Mouse (Mus musculus) left cerebral cortex, postnatal 36 days (tissue): ENCODE measurements around the gene Ppm1h. TPM values are rescaled to one million over a fixed set of nuclear protein-coding genes. Genes with fewer than 3 reads are reported as not detected.
A peak's percentile ranks its signal among the peaks of the same experiment; 100 is the strongest.

ENCODE experiments used
- DNase-seq, 2 experiments: peaks; one replicate each; pipeline ENCODE4 v3.0.0; 2021 to 2022; ENCODE audit warnings: low spot score in 2 of 2, mixed read lengths in 1 of 2
- intact Hi-C: fragments of 180-260 bp; cut with DNase I; formaldehyde crosslinking; loops from one replicate; pipeline ENCODE4 v1.15.1; 2025
- total RNA-seq, 2 experiments: library from RNA; stranded (reverse); gene quantifications; 2 replicates each; pipeline ENCODE4 v1.2.3; 2021

Gene Ppm1h
- total RNA-seq, 2 experiments from 2014 or later, result 95.4 to 106 TPM

DNA sequence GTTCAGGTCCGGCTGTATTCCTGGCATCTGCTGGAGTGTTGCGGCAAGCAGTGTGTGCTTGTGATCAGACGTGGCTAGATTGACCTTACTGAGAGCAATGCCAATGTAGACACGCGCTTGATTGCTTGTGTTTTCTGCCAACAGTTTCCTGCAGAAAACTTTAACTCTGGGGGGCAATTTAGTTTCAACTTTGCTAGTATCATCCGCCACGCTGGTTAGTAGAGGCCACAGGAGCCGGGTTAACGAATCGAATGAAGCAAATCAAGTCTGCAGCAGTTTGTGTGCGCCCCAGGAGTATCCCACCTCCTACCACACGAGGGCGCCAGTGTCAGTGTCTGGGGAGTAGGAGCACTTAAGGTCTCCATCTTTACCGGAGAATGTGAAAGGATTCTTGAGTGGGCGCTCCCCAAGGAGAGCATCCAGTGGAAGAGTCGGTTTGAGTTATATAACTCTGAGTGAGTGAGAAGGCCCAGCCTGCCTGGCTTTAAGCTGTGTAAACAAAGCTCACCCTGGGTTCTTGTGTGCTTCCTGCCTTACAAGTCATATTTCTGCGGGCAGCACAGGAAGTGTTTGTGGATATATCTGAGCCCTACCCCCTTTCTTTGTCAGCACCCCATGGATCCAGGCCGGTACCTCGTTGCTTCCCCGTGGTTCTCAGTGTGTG, 115.8 kb downstream of the Ppm1h start:
- peak; percentile 62 to 63 for DNase-seq
- intact Hi-C loops, result loop anchor here (2.0 to 5.0 kb wide), 2 partner anchors 77 to 116 kb away; partner anchors contain the start of gene Ppm1h

GRCm38 (mm10) chr10:122797955-122798354, 119.4 kb downstream of the Ppm1h start:
- DNase-seq, result no peak
- intact Hi-C loops, result no loop called here

- DNase-seq, result no peak
- intact Hi-C loops, result loop anchor here (5.0 to 10.0 kb wide), 3 partner anchors 115 to 275 kb away; partner anchors contain the start of gene Mon2
Observed at GRCm38 (mm10) chr10:122800003-122800731, 121.6 kb downstream of the Ppm1h start.

- DNase-seq, result no peak
- intact Hi-C loops, result loop anchor here (5.0 to 10.0 kb wide), 3 partner anchors 114 to 274 kb away; partner anchors contain the start of gene Mon2
Observed at GRCm38 (mm10) chr10:122800732-122801110, 122.2 kb downstream of the Ppm1h start.

DNA sequence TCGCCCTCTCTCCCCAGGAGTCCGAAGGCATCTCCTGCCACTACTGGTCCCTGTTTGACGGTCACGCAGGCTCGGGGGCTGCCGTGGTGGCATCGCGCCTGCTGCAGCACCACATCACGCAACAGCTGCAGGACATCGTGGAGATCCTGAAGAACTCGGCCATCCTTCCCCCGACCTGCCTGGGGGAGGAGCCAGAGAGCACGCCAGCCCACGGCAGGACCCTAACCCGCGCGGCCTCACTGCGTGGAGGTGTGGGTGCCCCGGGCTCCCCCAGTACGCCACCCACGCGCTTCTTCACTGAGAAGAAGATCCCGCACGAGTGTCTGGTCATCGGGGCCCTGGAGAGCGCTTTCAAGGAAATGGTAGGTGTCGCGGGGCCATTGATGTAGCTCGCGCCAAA, 123.7 kb downstream of the Ppm1h start:
- intact Hi-C loops, result loop anchor here (2.0 to 10.0 kb wide), 4 partner anchors 113 to 273 kb away; partner anchors contain the start of gene Mon2

DNA sequence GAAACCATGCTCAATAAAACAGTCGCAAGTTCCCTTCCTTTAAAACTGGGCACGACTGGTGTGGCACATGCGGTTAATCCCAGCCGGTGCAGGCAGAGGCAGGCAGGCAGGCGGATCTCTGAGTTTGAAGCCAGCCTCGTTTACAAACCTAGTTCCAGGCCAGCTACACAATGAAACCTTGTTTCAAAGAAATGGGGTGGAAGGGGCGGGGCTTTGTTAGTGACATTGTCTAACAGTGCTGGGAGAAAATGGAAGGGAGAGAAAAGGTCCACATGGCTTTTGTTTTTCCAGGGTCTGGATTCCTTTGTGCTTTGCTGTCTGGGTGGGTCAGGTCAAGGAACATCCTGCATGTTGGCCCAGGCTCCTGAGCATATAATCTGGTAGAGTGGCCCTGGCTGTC, 124.3 kb downstream of the Ppm1h start:
- intact Hi-C loops, result loop anchor here (2.0 to 10.0 kb wide), 4 partner anchors 112 to 272 kb away; partner anchors contain the start of gene Mon2
- DNase-seq, result no peak

More for the DNA sequence above, 123.7 kb downstream of the Ppm1h start:
- DNase-seq, result no peak

GRCm38 (mm10) chr10:122803906-122804305, 125.3 kb downstream of the Ppm1h start:
- DNase-seq, result peak; percentile 66 to 68
- intact Hi-C loops, result loop anchor here (2.0 to 10.0 kb wide), 4 partner anchors 111 to 271 kb away; partner anchors contain the start of gene Mon2

- intact Hi-C loops, result loop anchor here (5.0 to 10.0 kb wide), 3 partner anchors 109 to 286 kb away; partner anchors contain the start of gene Mon2
- DNase-seq, result no peak
Observed at GRCm38 (mm10) chr10:122805866-122806265, 127.3 kb downstream of the Ppm1h start.

DNA sequence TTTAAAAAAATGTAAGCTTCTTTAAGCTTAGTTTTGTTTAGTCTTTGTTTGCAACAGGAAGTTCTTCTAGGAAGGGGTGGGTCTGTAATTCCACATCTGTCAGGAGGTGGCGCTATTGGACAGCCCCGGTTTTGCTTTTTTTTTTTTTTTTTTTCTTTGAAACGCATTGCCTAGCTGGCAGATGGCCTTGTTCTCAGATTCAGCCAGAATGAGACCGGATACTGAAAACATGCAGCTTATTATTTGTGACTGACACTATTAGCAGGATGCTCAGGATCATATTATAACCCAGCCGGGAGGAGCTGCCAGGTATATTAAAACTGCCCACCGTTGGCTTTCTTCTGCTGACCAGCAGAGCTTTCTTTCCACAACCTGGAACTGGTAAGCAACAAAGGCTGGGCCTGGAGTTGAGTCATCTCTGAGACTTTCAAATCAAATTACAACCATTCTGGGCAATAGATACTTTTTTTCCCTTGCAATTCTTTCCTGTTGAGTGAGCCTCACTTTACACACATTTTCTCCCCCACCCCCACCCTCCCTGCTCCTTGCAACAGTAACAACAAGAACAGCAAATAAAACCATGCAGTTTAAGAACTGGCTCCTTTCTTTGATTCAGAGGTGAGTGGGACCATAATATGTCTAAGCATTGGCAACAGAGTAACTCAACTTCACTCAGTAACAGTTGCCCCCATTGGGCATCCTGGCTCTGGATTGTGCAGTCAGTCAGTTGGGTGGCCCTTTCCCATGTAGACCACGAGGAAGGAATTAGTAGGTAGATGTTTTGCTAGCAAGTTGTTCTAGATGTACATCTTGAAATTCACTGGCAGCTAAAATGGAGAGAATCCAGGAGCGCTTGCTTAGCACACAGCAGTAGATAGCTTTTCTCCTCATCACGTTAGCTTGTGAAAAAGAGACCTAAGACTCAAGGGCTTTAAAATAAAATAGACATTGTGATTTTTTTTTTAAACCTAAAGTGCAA, 128.9 kb downstream of the Ppm1h start:
- intact Hi-C loops, result loop anchor here (1.0 to 10.0 kb wide), 6 partner anchors 43 to 285 kb away; partner anchors contain the start of gene Mon2
- DNase-seq, result peak; percentile 57 to 70

DNA sequence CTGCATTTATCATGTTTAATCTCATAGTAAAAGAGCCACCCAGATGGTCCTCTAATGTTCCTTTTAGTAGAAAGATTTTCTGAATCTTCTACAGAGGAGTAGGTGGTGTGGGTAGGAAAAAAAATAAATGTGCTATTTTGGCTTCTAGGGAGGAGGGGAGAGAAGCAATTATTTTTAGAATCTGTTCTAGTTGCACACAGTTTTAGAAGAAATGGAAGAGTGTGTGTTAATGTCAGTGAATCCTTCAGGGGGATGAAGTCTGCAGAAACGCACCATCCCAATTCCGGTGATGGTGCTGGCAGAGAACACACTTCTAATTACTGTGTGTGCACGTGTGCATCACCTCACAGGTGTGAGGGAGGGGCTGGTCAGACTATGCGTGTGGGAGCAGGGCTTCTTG, 129.6 kb downstream of the Ppm1h start:
- DNase-seq, result peak; percentile 23 to 31
- intact Hi-C loops, result loop anchor here (1.0 to 10.0 kb wide), 5 partner anchors 43 to 284 kb away; partner anchors contain the start of gene Mon2

DNA sequence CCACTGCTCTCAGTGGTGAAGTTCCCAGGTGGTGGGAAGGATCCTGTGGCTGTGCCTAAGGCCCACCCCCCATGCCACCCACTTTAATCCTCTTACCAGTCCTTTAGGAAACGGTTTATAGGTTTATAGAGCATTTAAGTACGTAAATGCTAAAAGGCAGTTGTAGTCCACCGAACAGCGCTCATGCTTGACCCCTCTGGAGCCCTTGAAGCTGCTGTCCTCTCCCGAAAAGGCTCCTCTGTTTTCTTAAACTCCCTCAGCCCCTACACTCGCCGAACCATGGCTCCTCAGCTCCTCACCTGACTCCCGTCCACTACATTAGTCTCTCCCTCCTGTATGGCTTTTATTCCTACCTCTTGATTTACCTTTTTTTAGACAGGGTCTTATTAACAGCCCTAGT, 131.3 kb downstream of the Ppm1h start:
- intact Hi-C loops, result loop anchor here (2.0 to 10.0 kb wide), 4 partner anchors 41 to 282 kb away; partner anchors contain the start of gene Mon2
- no peak for DNase-seq

- intact Hi-C loops, result no loop called here
- DNase-seq, result no peak
Observed at GRCm38 (mm10) chr10:122815094-122815493, 136.5 kb downstream of the Ppm1h start.

GRCm38 (mm10) chr10:122817741-122818140, 139.2 kb downstream of the Ppm1h start:
- intact Hi-C loops, result no loop called here
- no peak for DNase-seq

DNA sequence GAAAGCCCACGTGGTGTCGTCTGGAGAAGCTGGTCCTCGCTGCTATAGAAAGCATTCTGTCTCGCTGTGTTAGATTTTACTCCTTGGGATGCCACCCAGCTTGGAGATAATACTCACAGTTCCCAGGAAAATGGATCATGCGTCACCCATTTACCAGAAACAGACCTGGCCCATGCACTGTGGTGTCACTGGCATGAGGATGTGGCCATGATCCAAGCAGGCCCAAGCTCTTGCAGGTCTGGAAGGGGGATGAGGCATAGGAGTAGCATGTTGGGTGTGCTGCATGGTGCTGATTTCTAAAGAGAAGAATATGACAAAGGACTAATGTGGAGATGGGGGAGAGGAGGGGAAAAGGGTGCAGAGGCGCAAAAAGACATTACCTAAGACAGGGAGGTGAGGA, 141.2 kb downstream of the Ppm1h start:
- DNase-seq, result no peak
- intact Hi-C loops, result no loop called here

DNA sequence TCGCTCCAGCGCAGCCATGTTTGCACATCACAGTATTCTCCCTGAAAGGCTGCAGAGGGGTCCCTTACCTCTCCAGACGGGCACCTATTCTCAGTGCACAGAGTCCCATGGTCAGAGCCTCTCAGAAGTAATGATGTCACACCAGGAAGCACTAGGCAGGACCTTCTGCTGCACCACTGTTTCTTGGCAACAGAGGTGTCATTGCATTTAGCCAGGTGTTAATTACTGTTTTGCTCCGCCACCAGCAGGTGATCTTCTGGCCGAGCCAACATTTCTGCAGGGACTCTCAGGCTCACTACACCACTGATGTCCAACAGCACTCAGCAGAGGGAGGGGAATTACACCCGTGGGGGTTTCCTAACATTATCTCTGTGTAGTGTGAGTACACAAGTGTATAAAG, 143.0 kb downstream of the Ppm1h start:
- intact Hi-C loops, result no loop called here
- DNase-seq, result no peak

DNA sequence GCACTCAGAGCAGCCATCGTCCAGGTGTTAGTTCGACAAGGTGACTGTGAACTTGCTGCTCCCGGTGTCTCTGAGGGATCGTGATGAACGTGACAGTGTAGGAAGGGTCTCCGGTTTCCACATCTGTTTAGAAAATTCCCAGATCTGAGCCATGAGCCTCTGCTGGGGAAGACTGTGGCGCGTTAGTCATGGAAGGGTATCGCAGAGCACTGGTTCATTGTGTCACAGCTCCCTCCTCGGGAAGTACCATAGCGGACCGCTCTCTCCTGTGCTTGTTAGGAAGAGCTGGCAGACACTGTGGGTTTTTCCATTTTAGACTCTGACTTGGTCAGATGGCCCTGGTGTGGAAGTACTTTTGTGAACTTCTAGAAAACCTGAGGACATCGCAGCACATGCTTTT, 145.1 kb downstream of the Ppm1h start:
- DNase-seq, result no peak
- intact Hi-C loops, result no loop called here

GRCm38 (mm10) chr10:122826696-122827331, 148.3 kb downstream of the Ppm1h start:
- intact Hi-C loops, result no loop called here
- DNase-seq, result no peak

DNA sequence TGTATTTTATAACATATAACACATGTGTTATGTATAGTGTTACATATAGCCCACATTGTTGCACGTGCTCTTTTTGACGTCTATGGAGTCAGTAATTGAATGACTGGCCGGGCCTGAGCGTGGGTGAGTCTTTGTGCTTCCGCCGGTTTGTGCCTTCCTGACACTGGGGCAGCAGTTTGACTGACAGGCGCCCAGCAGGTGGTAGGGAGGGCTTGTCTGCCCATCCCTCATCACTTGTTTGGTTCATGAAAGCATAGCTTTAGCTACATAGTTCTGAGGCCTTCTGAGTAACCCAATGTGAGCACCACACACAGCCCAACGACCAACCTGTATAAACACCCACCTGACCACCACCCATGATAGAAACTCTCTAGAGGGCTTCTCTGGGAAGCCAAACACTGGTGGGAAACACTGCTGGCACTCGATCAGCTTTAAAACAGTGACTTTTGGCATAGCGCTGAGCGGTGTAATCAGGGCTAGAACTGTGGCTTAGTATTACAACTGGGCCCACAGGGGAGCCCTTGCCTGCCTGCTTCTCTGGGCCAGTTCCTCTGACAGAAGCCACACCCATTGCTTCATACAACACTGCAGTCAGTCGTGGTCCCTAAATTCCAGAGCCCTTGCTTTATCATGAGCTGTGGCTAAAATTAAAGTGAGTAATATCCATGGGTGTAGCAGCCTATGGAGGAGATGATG, 149.3 kb downstream of the Ppm1h start:
- intact Hi-C loops, result no loop called here
- DNase-seq, result no peak
